In the genomic region with DNA sequence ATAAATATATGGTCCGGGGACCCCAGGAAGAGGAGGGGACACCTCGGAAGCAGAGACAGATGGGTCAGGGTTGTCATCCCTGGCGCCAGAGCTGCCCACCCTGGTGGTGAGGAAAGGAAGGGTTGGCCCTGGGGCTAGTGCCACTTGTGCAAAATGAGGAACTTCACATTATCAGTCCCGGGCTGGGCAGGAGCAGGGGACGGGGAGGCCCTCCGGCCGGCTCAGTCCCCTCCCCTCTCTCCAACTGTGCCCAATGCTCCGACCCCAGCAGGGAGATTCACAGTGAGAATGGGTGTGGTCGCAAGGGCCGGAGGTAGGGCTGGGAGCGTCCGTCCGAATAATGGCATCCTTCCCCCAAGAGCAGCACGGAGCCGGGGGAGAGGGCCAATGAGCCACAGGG, we compare ENCODE assay signal across 8 mouse cellular contexts. TPM values are rescaled to one million over a fixed set of nuclear protein-coding genes. Genes with fewer than 3 reads are reported as not detected.
DNase-seq lines count a peak whose midpoint lies in the region; ATAC-seq and TF ChIP-seq lines count a peak whose summit lies in the region.

No protein-coding gene starts in this region.

- no peak for TF ChIP-seq POLR2A in cerebellum, adult 2 months (IDR thresholded peaks at IDR 0.05; ENCODE audit: borderline replicate concordance, insufficient read depth, low read length)

- no peaks in the 10 kb centered on the region for H3K9me3 ChIP-seq in midbrain, embryonic 12.5 days
- H3K9me3 ChIP-seq in midbrain, embryonic 16.5 days (replicated peaks; ENCODE audit: control insufficient read depth, low read length, poor library complexity, severe bottlenecking) = no peaks in the 10 kb centered on the region
- H3K9me3 ChIP-seq in intestine, embryonic 16.5 days (ENCODE audit: control insufficient read depth, low read length) = no peaks in the 10 kb centered on the region

- H3K27ac ChIP-seq in cerebellum, adult 2 months (ENCODE audit: insufficient read depth, low read length) = no peak overlapping the region
- H3K27ac ChIP-seq in midbrain, embryonic 12.5 days (replicated peaks) = no peak overlapping the region
- H3K27ac ChIP-seq in midbrain, embryonic 16.5 days (ENCODE audit: low read length) = no peak overlapping the region
- peak overlapping the region; percentile 96 for H3K27ac ChIP-seq in intestine, embryonic 16.5 days (ENCODE audit: low read length)

- ATAC-seq in midbrain, embryonic 12.5 days (ENCODE audit: low FRiP score, low read depth) = no peak
- no peak for ATAC-seq in midbrain, embryonic 16.5 days
- ATAC-seq in intestine, embryonic 16.5 days = no peak

- no peaks in the 10 kb centered on the region for H3K27me3 ChIP-seq in cerebellum, adult 2 months (ENCODE audit: control insufficient read depth, insufficient read depth, low read length)
- H3K27me3 ChIP-seq in midbrain, embryonic 12.5 days = peaks cover 73% of the 10 kb centered on the region
- peaks cover 57% of the 10 kb centered on the region for H3K27me3 ChIP-seq in midbrain, embryonic 16.5 days (ENCODE audit: control insufficient read depth, insufficient read depth, low read depth, low read length)
- H3K27me3 ChIP-seq in intestine, embryonic 16.5 days (replicated peaks; ENCODE audit: control insufficient read depth, insufficient read depth, low read length) = peaks cover 36% of the 10 kb centered on the region
- 0 out of 2 replicates have a peak, but pooled peaks cover 3% of the 10 kb centered on the region for H3K27me3 ChIP-seq in splenic B cell, adult 2 months (ENCODE audit: control insufficient read depth, insufficient read depth, low read length, poor library complexity, severe bottlenecking)

- H3K4me2 ChIP-seq in midbrain, embryonic 12.5 days (replicated peaks) = 0 out of 2 replicates have a peak overlapping the region, but pooled peaks have one; percentile 3
- H3K4me2 ChIP-seq in midbrain, embryonic 16.5 days (ENCODE audit: low read length) = no peak overlapping the region
- peak overlapping the region; percentile 97 for H3K4me2 ChIP-seq in intestine, embryonic 16.5 days (ENCODE audit: low read depth, low read length)

- H3K4me3 ChIP-seq in cerebellum, adult 2 months (replicated peaks; ENCODE audit: insufficient read depth, low read depth, low read length) = no peak overlapping the region
- no peak overlapping the region for H3K4me3 ChIP-seq in midbrain, embryonic 12.5 days
- H3K4me3 ChIP-seq in midbrain, embryonic 16.5 days (ENCODE audit: low read depth, low read length) = no peak overlapping the region
- H3K4me3 ChIP-seq in intestine, embryonic 16.5 days (ENCODE audit: low read length) = peak overlapping the region; percentile 77

- WGBS in cerebellum, adult 2 months = 56% methylated on average over 15 of the region's 15 CpGs
- WGBS in midbrain, embryonic 12.5 days = 15% methylated on average over 15 of the region's 15 CpGs
- WGBS in midbrain, embryonic 16.5 days = 15% methylated on average over 15 of the region's 15 CpGs
- WGBS in intestine, embryonic 16.5 days = 29% methylated on average over 15 of the region's 15 CpGs

- H3K4me1 ChIP-seq in cerebellum, adult 2 months (ENCODE audit: control insufficient read depth, insufficient read depth, low read length) = peaks cover 8% of the 10 kb centered on the region; the same call in 1 of the 2 replicates
- peaks cover 44% of the 10 kb centered on the region for H3K4me1 ChIP-seq in midbrain, embryonic 12.5 days
- H3K4me1 ChIP-seq in midbrain, embryonic 16.5 days (ENCODE audit: control insufficient read depth, insufficient read depth, low read length) = peaks cover 28% of the 10 kb centered on the region
- peaks cover 51% of the 10 kb centered on the region for H3K4me1 ChIP-seq in intestine, embryonic 16.5 days (ENCODE audit: control insufficient read depth, insufficient read depth, low read length)

- H3K36me3 ChIP-seq in midbrain, embryonic 12.5 days = peaks cover 37% of the 10 kb centered on the region
- H3K36me3 ChIP-seq in midbrain, embryonic 16.5 days (ENCODE audit: control insufficient read depth, insufficient read depth, low read length) = peaks cover 17% of the 10 kb centered on the region
- peaks cover 10% of the 10 kb centered on the region for H3K36me3 ChIP-seq in intestine, embryonic 16.5 days (ENCODE audit: control insufficient read depth, insufficient read depth, low read length)
- peaks cover 4% of the 10 kb centered on the region; the same call in 1 of the 2 replicates for H3K36me3 ChIP-seq in splenic B cell, adult 2 months (ENCODE audit: control insufficient read depth, insufficient read depth, low read length, poor library complexity, severe bottlenecking)

- no peak overlapping the region for H3K9ac ChIP-seq in midbrain, embryonic 12.5 days (replicated peaks)
- H3K9ac ChIP-seq in midbrain, embryonic 16.5 days (ENCODE audit: low read depth, low read length) = no peak overlapping the region
- H3K9ac ChIP-seq in intestine, embryonic 16.5 days (ENCODE audit: low read depth, low read length) = peak overlapping the region; percentile 77

- TF ChIP-seq CTCF in cerebellum, adult 2 months (IDR thresholded peaks at IDR 0.05; ENCODE audit: borderline replicate concordance, insufficient read depth, low read depth, low read length) = no peak

- peak; percentile 16 for DNase-seq in cerebellum, adult 11 months
- no peak for DNase-seq in cerebellum, adult 2 months
- DNase-seq in splenic B cell, adult 2 months (ENCODE audit: low read depth, low spot score) = peak; percentile 48
- no peak for DNase-seq in adrenal gland, postnatal 14 days
- no peak for DNase-seq in ovary, postnatal 10 days (ENCODE audit: low spot score)

RNA-seq across cellular contexts. Expression of a gene that starts 4.6 kb away (rescaled TPM):
- polyA plus RNA-seq in cerebellum, adult 2 months (2012; rRNA removed) = 3.0 and 3.7 TPM in 2 replicates
- polyA plus RNA-seq in midbrain, embryonic 12.5 days (2016; fragmentation: Nextera tagmentation; extraction: Ambion mirVana) = 3.7 and 4.8 TPM in 2 replicates
- 1.3 and 1.8 TPM in 2 replicates for polyA plus RNA-seq in midbrain, embryonic 16.5 days (2015; fragmentation: Nextera tagmentation; extraction: Ambion mirVana)
- 7.1 and 8.6 TPM in 2 replicates for polyA plus RNA-seq in intestine, embryonic 16.5 days (2015; fragmentation: Nextera tagmentation; extraction: Ambion mirVana)
- 14.5 and 17.0 TPM in 2 replicates for total RNA-seq in adrenal gland, postnatal 14 days (2021)

RNA-seq across cellular contexts. Expression of a gene that starts 13.9 kb away (rescaled TPM):
- 15.3 and 16.3 TPM in 2 replicates for polyA plus RNA-seq in cerebellum, adult 2 months (2012; rRNA removed)
- 23.2 and 24.9 TPM in 2 replicates for polyA plus RNA-seq in midbrain, embryonic 12.5 days (2016; fragmentation: Nextera tagmentation; extraction: Ambion mirVana)
- 13.3 and 14.5 TPM in 2 replicates for polyA plus RNA-seq in midbrain, embryonic 16.5 days (2015; fragmentation: Nextera tagmentation; extraction: Ambion mirVana)
- 18.7 and 23.9 TPM in 2 replicates for polyA plus RNA-seq in intestine, embryonic 16.5 days (2015; fragmentation: Nextera tagmentation; extraction: Ambion mirVana)
- total RNA-seq in adrenal gland, postnatal 14 days (2021) = 14.5 and 15.8 TPM in 2 replicates

RNA-seq across cellular contexts. Expression of a gene that starts 26.3 kb away (rescaled TPM):
- 18.6 and 19.3 TPM in 2 replicates for polyA plus RNA-seq in cerebellum, adult 2 months (2012; rRNA removed)
- polyA plus RNA-seq in midbrain, embryonic 12.5 days (2016; fragmentation: Nextera tagmentation; extraction: Ambion mirVana) = 15.8 and 17.6 TPM in 2 replicates
- 12.5 and 14.0 TPM in 2 replicates for polyA plus RNA-seq in midbrain, embryonic 16.5 days (2015; fragmentation: Nextera tagmentation; extraction: Ambion mirVana)
- polyA plus RNA-seq in intestine, embryonic 16.5 days (2015; fragmentation: Nextera tagmentation; extraction: Ambion mirVana) = 20.3 and 22.7 TPM in 2 replicates
- total RNA-seq in adrenal gland, postnatal 14 days (2021) = 22.3 and 28.5 TPM in 2 replicates

RNA-seq across cellular contexts. Expression of a gene that starts 28.8 kb away (rescaled TPM):
- polyA plus RNA-seq in cerebellum, adult 2 months (2012; rRNA removed) = 23.9 and 28.6 TPM in 2 replicates
- polyA plus RNA-seq in midbrain, embryonic 12.5 days (2016; fragmentation: Nextera tagmentation; extraction: Ambion mirVana) = 9.3 and 10.2 TPM in 2 replicates
- 17.8 and 19.7 TPM in 2 replicates for polyA plus RNA-seq in midbrain, embryonic 16.5 days (2015; fragmentation: Nextera tagmentation; extraction: Ambion mirVana)
- polyA plus RNA-seq in intestine, embryonic 16.5 days (2015; fragmentation: Nextera tagmentation; extraction: Ambion mirVana) = 1.5 and 1.6 TPM in 2 replicates
- 29.5 and 32.6 TPM in 2 replicates for total RNA-seq in adrenal gland, postnatal 14 days (2021)

Comparison
In these comparisons a context has a peak if more than half of its experiments do, and no peak if none do; other contexts are left out.
1. DNase-seq: peak in cerebellum, adult 11 months (single experiment) and splenic B cell, adult 2 months (single experiment); none in cerebellum, adult 2 months (0 of 2), adrenal gland, postnatal 14 days (single experiment) and ovary, postnatal 10 days (single experiment).